Comparison of ENCODE assay signal across 8 mouse cellular contexts in genomic region chr9:118915290-118915689, GRCm38 (mm10). TPM values are rescaled to one million over a fixed set of nuclear protein-coding genes. Genes with fewer than 3 reads are reported as not detected.
DNase-seq lines count a peak whose midpoint lies in the region; ATAC-seq and TF ChIP-seq lines count a peak whose summit lies in the region.

No protein-coding gene starts in this region.

- DNase-seq in adrenal gland, postnatal 10 days = peak; percentile 44
- no peak for DNase-seq in adrenal gland, adult 18-20 months (ENCODE audit: low spot score in 2 of 2)
- DNase-seq in liver, adult 2 months (ENCODE audit: extremely low read depth, low read depth, low spot score) = no peak
- peak; percentile 51 for DNase-seq in embryonic facial prominence, embryonic 10.5 days (ENCODE audit: low spot score)
- DNase-seq in retina, embryonic 14.5 days (ENCODE audit: low spot score) = peak; percentile 60
- no peak for DNase-seq in right cerebral cortex, postnatal 14 days
- no peak for DNase-seq in left cerebral cortex, postnatal 36 days (ENCODE audit: low spot score in 2 of 2)

- TF ChIP-seq POLR2A in liver, adult 2 months (IDR thresholded peaks at IDR 0.05; ENCODE audit: extremely low read depth, insufficient read depth, low read length) = no peak

- H3K27ac ChIP-seq in liver, adult 2 months (replicated peaks; ENCODE audit: insufficient read depth, low read depth, low read length) = no peak overlapping the region
- H3K27ac ChIP-seq in liver, embryonic 12.5 days = no peak overlapping the region
- no peak overlapping the region for H3K27ac ChIP-seq in embryonic facial prominence, embryonic 10.5 days (replicated peaks)

- peak; percentile 64 for TF ChIP-seq CTCF in liver, adult 2 months (IDR thresholded peaks at IDR 0.05; ENCODE audit: low read depth, low read length)

- no peak for ATAC-seq in liver, embryonic 12.5 days

- no peak overlapping the region for H3K4me3 ChIP-seq in liver, adult 2 months (ENCODE audit: insufficient read depth, low read depth, low read length)
- no peak overlapping the region for H3K4me3 ChIP-seq in liver, embryonic 12.5 days
- H3K4me3 ChIP-seq in embryonic facial prominence, embryonic 10.5 days = no peak overlapping the region

- no peaks in the 10 kb centered on the region for H3K79me2 ChIP-seq in liver, adult 2 months (ENCODE audit: control insufficient read depth, insufficient read depth, low read length)

- intact Hi-C loops in left cerebral cortex, postnatal 36 days (cut with DNase I) = loop anchor here (10.0 kb wide), 1 partner anchor 280 kb away; no protein-coding TSS in a partner anchor

- no peaks in the 10 kb centered on the region for H3K27me3 ChIP-seq in liver, adult 2 months (ENCODE audit: control insufficient read depth, insufficient read depth, low read length)
- H3K27me3 ChIP-seq in liver, embryonic 12.5 days (replicated peaks) = 0 out of 2 replicates have a peak, but pooled peaks cover 13% of the 10 kb centered on the region
- 0 out of 2 replicates have a peak, but pooled peaks cover 19% of the 10 kb centered on the region for H3K27me3 ChIP-seq in embryonic facial prominence, embryonic 10.5 days (replicated peaks; ENCODE audit: low read depth, poor library complexity, severe bottlenecking)

- H3K4me2 ChIP-seq in liver, embryonic 12.5 days = no peak overlapping the region

- no peak overlapping the region for H3K9ac ChIP-seq in liver, adult 2 months (ENCODE audit: low read depth, low read length)
- H3K9ac ChIP-seq in liver, embryonic 12.5 days = no peak overlapping the region

- H3K9me3 ChIP-seq in liver, embryonic 12.5 days (replicated peaks) = no peaks in the 10 kb centered on the region
- no peaks in the 10 kb centered on the region for H3K9me3 ChIP-seq in embryonic facial prominence, embryonic 10.5 days

- H3K4me1 ChIP-seq in liver, adult 2 months (ENCODE audit: control insufficient read depth, insufficient read depth, low read length) = no peaks in the 10 kb centered on the region
- no peaks in the 10 kb centered on the region; the same call in 1 of the 2 replicates for H3K4me1 ChIP-seq in liver, embryonic 12.5 days
- H3K4me1 ChIP-seq in embryonic facial prominence, embryonic 10.5 days = peaks cover 9% of the 10 kb centered on the region

- WGBS in liver, adult 2 months = 65% methylated on average over 5 of the region's 5 CpGs
- WGBS in liver, embryonic 12.5 days (ENCODE audit: insufficient replicate concordance) = 45% methylated on average over 5 of the region's 5 CpGs
- 55% methylated on average over 5 of the region's 5 CpGs for WGBS in embryonic facial prominence, embryonic 10.5 days

- H3K36me3 ChIP-seq in liver, adult 2 months (ENCODE audit: control insufficient read depth, insufficient read depth, low read length) = no peaks in the 10 kb centered on the region
- H3K36me3 ChIP-seq in liver, embryonic 12.5 days = no peaks in the 10 kb centered on the region
- H3K36me3 ChIP-seq in embryonic facial prominence, embryonic 10.5 days (replicated peaks) = no peaks in the 10 kb centered on the region

RNA-seq across cellular contexts. Expression of gene Ctdspl, which starts 11.0 kb away (rescaled TPM):
- total RNA-seq in adrenal gland, postnatal 10 days (2021) = 10 to 100 TPM; 28.8 to 30.7 TPM
- 10 to 100 TPM; 28.8 to 37.7 TPM for total RNA-seq in adrenal gland, adult 18-20 months (2021)
- total RNA-seq in liver, adult 2 months (2014; rRNA removed) = 2.5 and 4.0 TPM in 2 replicates
- 2.8 and 3.5 TPM in 2 replicates for polyA plus RNA-seq in liver, adult 2 months (2012; rRNA removed)
- polyA plus RNA-seq in liver, embryonic 12.5 days (2016; fragmentation: Nextera tagmentation; extraction: Ambion mirVana) = 3.9 and 4.4 TPM in 2 replicates
- 10.1 and 11.0 TPM in 2 replicates for polyA plus RNA-seq in embryonic facial prominence, embryonic 10.5 days (2016; fragmentation: Nextera tagmentation; extraction: Ambion mirVana)
- total RNA-seq in left cerebral cortex, postnatal 36 days (2021) = 10 to 100 TPM; 34.4 to 38.3 TPM

Comparison
In these comparisons a context has a peak if more than half of its experiments do, and no peak if none do; other contexts are left out.
1. DNase-seq: peak in adrenal gland, postnatal 10 days (single experiment), embryonic facial prominence, embryonic 10.5 days (single experiment) and retina, embryonic 14.5 days (single experiment); none in adrenal gland, adult 18-20 months (0 of 2), liver, adult 2 months (single experiment), right cerebral cortex, postnatal 14 days (single experiment) and left cerebral cortex, postnatal 36 days (0 of 2).